Mouse (Mus musculus): ENCODE results near the gene Traip. TPM values are rescaled to one million over a fixed set of nuclear protein-coding genes. Genes with fewer than 3 reads are reported as not detected.

Gene Traip
- polyA plus RNA-seq, 1 experiment from 2014 or later: 12.7 TPM

DNA sequence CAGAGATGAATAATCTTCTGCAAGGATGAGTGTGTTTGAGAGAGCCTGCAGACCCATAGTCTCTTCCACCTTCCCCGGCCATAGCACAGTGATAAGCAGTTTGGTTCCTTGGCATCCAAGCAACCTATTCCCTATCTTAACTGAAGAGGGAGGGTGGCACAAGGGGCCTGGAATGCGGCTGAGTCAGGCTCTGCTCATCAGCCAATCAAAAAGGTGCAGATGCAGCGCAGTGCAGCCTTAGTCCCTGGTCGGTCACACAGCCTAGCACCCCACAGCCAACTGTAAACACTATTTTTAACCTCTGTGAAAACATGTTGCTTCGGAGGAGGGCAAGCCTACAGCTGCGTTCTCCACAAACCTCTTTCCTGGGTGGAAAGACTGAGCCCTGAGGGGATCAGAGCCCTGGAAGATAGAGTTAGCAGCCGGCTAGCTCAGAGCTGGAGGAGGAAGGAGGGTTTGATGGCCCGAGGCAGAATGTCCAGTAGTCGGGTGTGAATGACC lies 23.0 kb upstream of the Traip start:
- Histone ChIP-seq H3K4me3 (ENCODE audit: low read length) (no peak overlapping the region), H3K4me2 (ENCODE audit: low read depth, low read length) (no peak overlapping the region), H3K27me3 (ENCODE audit: control insufficient read depth, insufficient read depth, low read length) (no peaks in the 10 kb centered on the region), H3K36me3 (ENCODE audit: control insufficient read depth, insufficient read depth) (no peaks in the 10 kb centered on the region), H3K27ac (ENCODE audit: low read length) (no peak overlapping the region), H3K9ac (ENCODE audit: low read length) (no peak overlapping the region), H3K4me1 (ENCODE audit: control insufficient read depth, insufficient read depth, low read length) (peaks cover 26% of the 10 kb centered on the region), H3K9me3 (replicated peaks; ENCODE audit: control insufficient read depth, low read length) (no peaks in the 10 kb centered on the region)
- ATAC-seq (replicated peaks; ENCODE audit: extremely low read depth, insufficient read depth, low FRiP score): peak; percentile 69; the same call in 1 of the 2 replicates
- 24% methylated on average over 9 of the region's 9 CpGs for WGBS

DNA sequence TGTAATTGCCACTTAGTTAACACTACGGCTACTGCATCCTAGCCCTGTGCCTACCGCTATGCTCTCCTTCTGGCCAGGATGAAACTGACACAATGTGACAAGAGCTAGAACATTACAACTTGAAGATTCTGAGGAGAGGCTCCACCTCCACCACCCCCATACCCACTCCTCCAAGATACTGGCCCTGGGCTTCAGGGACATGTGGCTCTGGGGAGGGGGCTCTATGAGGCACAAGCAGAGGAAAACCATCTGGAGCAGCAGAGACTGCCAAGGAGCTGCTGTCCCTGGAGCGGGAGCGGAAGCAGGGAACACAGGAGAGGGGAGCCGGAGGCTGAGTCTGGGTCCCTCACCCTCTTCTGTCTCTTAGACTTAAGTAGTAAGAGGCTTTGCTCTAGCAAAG lies 22.2 kb upstream of the Traip start:
- H3K27me3 ChIP-seq (ENCODE audit: control insufficient read depth, insufficient read depth, low read length): no peaks in the 10 kb centered on the region
- no peak overlapping the region for H3K9ac ChIP-seq (ENCODE audit: low read length)
- H3K4me2 ChIP-seq (ENCODE audit: low read depth, low read length): no peak overlapping the region
- H3K27ac ChIP-seq (ENCODE audit: low read length): no peak overlapping the region
- no peaks in the 10 kb centered on the region for H3K36me3 ChIP-seq (ENCODE audit: control insufficient read depth, insufficient read depth)
- no peaks in the 10 kb centered on the region for H3K9me3 ChIP-seq (replicated peaks; ENCODE audit: control insufficient read depth, low read length)
- ATAC-seq (replicated peaks; ENCODE audit: extremely low read depth, insufficient read depth, low FRiP score): no peak
- 72% methylated on average over 5 of the region's 5 CpGs for WGBS
- H3K4me1 ChIP-seq (ENCODE audit: control insufficient read depth, insufficient read depth, low read length): peaks cover 26% of the 10 kb centered on the region
- H3K4me3 ChIP-seq (ENCODE audit: low read length): no peak overlapping the region

DNA sequence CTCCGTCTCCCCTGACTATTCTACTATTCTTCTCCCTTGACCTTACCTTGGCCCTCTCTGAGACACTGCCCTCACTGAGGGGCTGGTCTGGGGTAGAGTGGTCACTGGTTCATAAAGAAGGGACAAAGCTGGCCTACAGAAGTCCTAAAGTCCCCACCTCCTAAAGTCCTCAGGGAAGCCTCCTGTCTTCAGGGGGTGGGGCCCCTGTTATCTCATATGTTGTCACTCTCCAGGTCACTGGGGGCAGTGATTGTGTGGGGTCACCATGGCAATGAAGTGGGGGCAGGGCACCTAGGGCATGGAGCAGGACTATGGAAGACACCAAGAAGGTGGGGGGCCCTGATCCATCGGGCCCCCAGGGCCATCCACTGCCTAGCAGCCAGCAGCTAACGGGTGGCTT lies 21.8 kb upstream of the Traip start, which contains the start of gene Actl11:
TSS of gene Actl11 (plus strand) at position 301 of the 400 bp plus-strand sequence.
- no peak for ATAC-seq (replicated peaks; ENCODE audit: extremely low read depth, insufficient read depth, low FRiP score)
- H3K9ac ChIP-seq (ENCODE audit: low read length): no peak within 1 kb of the TSS
- no peaks in the 10 kb centered on the region for H3K27me3 ChIP-seq (ENCODE audit: control insufficient read depth, insufficient read depth, low read length)
- WGBS: 65% methylated on average over 3 of the region's 3 CpGs
- H3K4me2 ChIP-seq (ENCODE audit: low read depth, low read length): no peak within 1 kb of the TSS
- no peaks in the 10 kb centered on the region for H3K9me3 ChIP-seq (replicated peaks; ENCODE audit: control insufficient read depth, low read length)
- H3K4me1 ChIP-seq (ENCODE audit: control insufficient read depth, insufficient read depth, low read length): peaks cover 26% of the 10 kb centered on the region
- no peaks in the 10 kb centered on the region for H3K36me3 ChIP-seq (ENCODE audit: control insufficient read depth, insufficient read depth)
- H3K4me3 ChIP-seq (ENCODE audit: low read length): no peak within 1 kb of the TSS
- no peak within 1 kb of the TSS for H3K27ac ChIP-seq (ENCODE audit: low read length)

DNA sequence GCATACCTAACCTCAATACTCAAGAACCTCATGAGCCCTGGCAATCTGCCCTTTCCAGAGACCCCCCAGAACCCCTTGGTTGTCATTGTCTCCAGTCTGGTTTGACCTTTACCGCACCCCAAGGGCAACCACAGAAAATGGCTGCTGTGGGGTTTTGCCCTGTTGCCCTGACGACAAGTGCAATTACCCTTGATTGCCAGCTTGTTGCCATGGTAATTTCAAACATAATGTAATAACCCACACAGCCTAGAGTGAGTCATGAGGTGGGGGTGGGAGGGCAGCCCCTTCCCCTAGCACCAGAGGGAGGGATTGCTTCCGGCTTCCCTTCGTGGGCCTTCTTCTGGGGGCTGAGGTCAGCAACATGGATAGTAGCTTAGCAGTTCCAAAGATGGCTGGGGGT lies 17.7 kb upstream of the Traip start:
- H3K27me3 ChIP-seq (ENCODE audit: control insufficient read depth, insufficient read depth, low read length): peaks cover 25% of the 10 kb centered on the region
- 81% methylated on average over 4 of the region's 4 CpGs for WGBS
- H3K4me2 ChIP-seq (ENCODE audit: low read depth, low read length): no peak overlapping the region

DNA sequence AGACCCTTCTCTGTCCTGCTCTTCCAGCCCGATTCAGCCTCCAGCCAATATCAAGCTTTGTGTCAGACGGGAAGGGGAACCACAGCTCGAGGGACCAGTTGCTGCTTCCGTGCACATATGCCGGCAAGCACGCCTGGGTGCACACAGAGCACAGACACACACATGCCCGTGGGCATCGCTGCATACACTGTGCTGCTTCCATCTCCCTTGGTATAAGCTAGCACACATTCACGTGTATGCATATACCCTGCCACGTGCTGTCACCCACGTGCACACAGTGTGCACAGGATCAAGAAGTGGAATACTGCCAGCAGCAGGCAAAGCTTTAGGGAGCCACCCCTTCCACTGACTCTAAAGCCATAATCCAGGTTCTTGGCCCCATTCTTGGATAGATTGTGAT lies 15.8 kb upstream of the Traip start:
- Histone ChIP-seq H3K27ac (ENCODE audit: low read length) (no peak overlapping the region), H3K9ac (ENCODE audit: low read length) (no peak overlapping the region), H3K4me3 (ENCODE audit: low read length) (no peak overlapping the region), H3K27me3 (ENCODE audit: control insufficient read depth, insufficient read depth, low read length) (peaks cover 30% of the 10 kb centered on the region), H3K9me3 (replicated peaks; ENCODE audit: control insufficient read depth, low read length) (no peaks in the 10 kb centered on the region), H3K36me3 (ENCODE audit: control insufficient read depth, insufficient read depth) (no peaks in the 10 kb centered on the region), H3K4me1 (ENCODE audit: control insufficient read depth, insufficient read depth, low read length) (peaks cover 8% of the 10 kb centered on the region), H3K4me2 (ENCODE audit: low read depth, low read length) (no peak overlapping the region)
- 81% methylated on average over 11 of the region's 11 CpGs for WGBS
- ATAC-seq (replicated peaks; ENCODE audit: extremely low read depth, insufficient read depth, low FRiP score): no peak

More for the DNA sequence above, 17.7 kb upstream of the Traip start:
- H3K27ac ChIP-seq (ENCODE audit: low read length): no peak overlapping the region
- no peak overlapping the region for H3K9ac ChIP-seq (ENCODE audit: low read length)
- no peaks in the 10 kb centered on the region for H3K36me3 ChIP-seq (ENCODE audit: control insufficient read depth, insufficient read depth)
- no peak for ATAC-seq (replicated peaks; ENCODE audit: extremely low read depth, insufficient read depth, low FRiP score)
- no peaks in the 10 kb centered on the region for H3K9me3 ChIP-seq (replicated peaks; ENCODE audit: control insufficient read depth, low read length)
- H3K4me1 ChIP-seq (ENCODE audit: control insufficient read depth, insufficient read depth, low read length): peaks cover 15% of the 10 kb centered on the region
- no peak overlapping the region for H3K4me3 ChIP-seq (ENCODE audit: low read length)

DNA sequence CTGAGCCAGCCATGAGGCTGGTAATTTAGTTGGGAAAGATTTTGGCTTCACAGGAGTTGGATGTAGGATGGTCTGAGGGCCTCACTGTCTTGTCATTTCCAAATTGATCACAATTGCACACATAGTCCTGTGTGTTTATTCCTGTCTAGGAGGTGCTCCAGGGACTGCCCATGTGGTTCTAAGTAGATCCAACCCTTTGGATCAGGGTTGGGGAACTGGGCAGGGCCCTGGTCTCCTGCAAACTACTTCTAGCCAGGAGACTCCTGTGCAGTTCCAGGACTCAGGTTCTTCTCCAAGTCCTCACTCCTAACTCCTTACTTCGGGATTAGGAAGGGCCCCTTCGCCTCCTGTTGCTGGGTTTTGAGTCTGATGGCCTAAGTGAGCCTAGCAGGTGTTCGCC lies 14.6 kb upstream of the Traip start, which contains the start of gene Camkv:
TSS of gene Camkv (plus strand) at position 301 of the 400 bp plus-strand sequence.
- ATAC-seq (replicated peaks; ENCODE audit: extremely low read depth, insufficient read depth, low FRiP score): no peak
- Histone ChIP-seq H3K9me3 (replicated peaks; ENCODE audit: control insufficient read depth, low read length) (no peaks in the 10 kb centered on the region), H3K27me3 (ENCODE audit: control insufficient read depth, insufficient read depth, low read length) (peaks cover 30% of the 10 kb centered on the region), H3K9ac (ENCODE audit: low read length) (peak within 1 kb of the TSS; percentile 67), H3K36me3 (ENCODE audit: control insufficient read depth, insufficient read depth) (no peaks in the 10 kb centered on the region), H3K4me3 (ENCODE audit: low read length) (peak within 1 kb of the TSS; percentile 57), H3K4me1 (ENCODE audit: control insufficient read depth, insufficient read depth, low read length) (peaks cover 8% of the 10 kb centered on the region), H3K27ac (ENCODE audit: low read length) (no peak within 1 kb of the TSS), H3K4me2 (ENCODE audit: low read depth, low read length) (peak within 1 kb of the TSS; percentile 88)
- WGBS: 21% methylated on average over 3 of the region's 3 CpGs

DNA sequence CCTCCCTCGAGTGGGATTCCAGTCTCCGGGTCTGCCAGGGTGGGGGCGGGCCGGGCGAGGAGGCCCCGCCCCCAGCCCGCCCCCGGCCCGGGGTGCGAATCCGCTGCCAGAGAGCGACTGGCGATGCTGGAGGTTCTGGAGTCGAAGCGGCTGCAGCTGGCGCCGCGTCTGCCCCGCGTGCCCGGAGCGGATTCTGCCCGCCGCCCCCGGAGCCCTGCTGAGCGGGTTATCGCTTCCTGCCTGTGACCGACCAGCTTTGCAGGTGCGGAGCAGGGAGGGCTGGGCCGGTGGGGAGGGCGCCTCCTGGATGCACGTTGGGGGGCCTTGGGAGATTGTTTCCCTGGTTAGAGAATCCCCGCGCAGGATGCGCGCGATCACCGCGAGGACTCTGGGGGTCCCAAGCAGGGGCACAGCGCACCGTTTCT lies 14.1 kb upstream of the Traip start:
- ATAC-seq (replicated peaks; ENCODE audit: extremely low read depth, insufficient read depth, low FRiP score): 0 out of 2 replicates have a peak, but pooled peaks have one; percentile 28
- peak overlapping the region; percentile 67 for H3K9ac ChIP-seq (ENCODE audit: low read length)
- H3K4me1 ChIP-seq (ENCODE audit: control insufficient read depth, insufficient read depth, low read length): peaks cover 8% of the 10 kb centered on the region
- H3K27me3 ChIP-seq (ENCODE audit: control insufficient read depth, insufficient read depth, low read length): peaks cover 30% of the 10 kb centered on the region
- under 1% methylated on average over 39 of the region's 41 CpGs for WGBS
- peak overlapping the region; percentile 57 for H3K4me3 ChIP-seq (ENCODE audit: low read length)
- H3K4me2 ChIP-seq (ENCODE audit: low read depth, low read length): peak overlapping the region; percentile 88
- H3K27ac ChIP-seq (ENCODE audit: low read length): no peak overlapping the region
- H3K36me3 ChIP-seq (ENCODE audit: control insufficient read depth, insufficient read depth): no peaks in the 10 kb centered on the region
- no peaks in the 10 kb centered on the region for H3K9me3 ChIP-seq (replicated peaks; ENCODE audit: control insufficient read depth, low read length)

DNA sequence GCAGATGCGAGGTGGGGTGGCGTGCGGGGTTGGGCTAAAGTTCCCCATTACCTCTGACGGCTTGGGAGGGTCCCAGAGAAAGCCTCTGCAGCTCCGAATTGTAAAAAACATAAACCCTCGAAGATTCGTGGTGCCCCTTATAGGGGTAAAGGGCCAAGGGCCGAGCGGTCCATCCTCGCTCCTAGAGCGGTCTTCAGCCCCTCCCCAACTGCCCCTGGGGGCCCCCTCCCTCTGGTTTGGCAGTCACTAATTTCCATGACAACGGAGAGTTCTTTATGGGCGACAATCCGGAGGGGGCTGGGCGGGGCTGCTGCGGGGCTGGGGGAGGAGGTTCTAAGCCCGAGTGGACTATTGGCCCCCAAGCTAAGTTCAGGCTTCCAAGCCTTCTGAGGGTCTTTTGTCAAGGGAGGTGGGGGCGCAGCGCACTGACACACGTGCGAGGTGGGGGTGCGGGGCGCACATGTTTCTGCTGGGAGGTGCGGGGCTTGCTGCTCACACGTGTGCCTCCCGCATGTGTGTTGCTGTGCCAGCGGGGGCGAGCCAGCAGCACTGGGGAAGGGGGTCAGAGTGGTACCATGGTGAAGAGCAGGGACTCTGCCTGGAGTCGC lies 13.6 kb upstream of the Traip start:
- peak; percentile 16; the same call in 1 of the 2 replicates for ATAC-seq (replicated peaks; ENCODE audit: extremely low read depth, insufficient read depth, low FRiP score)
- 7% methylated on average over 29 of the region's 29 CpGs for WGBS

DNA sequence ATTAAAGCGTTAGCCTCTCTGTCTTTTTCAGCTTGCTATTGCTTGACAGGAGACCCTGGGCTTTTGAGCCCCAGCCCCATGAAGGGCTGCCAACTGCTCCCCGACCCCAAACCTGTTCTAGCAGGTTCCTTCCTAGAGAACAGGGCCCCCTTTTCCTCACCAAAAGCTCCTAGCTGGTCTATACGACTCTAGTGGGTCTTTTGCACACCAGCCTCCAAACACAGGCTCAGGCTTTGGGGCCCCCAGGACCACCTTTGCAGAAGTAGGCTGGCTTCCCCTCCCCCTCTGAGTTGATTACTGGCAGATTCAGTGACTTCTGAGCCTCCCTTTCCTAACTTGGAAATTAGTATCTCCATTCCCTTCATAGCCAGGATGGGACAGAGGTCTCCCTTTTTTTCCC lies 13.1 kb upstream of the Traip start:
- 27% methylated on average over 3 of the region's 3 CpGs for WGBS
- H3K4me2 ChIP-seq (ENCODE audit: low read depth, low read length): no peak overlapping the region; the same call in 1 of the 2 replicates

More for the DNA sequence above, 13.6 kb upstream of the Traip start:
- no peak overlapping the region for H3K27ac ChIP-seq (ENCODE audit: low read length)
- peak overlapping the region; percentile 57 for H3K4me3 ChIP-seq (ENCODE audit: low read length)
- peak overlapping the region; percentile 67 for H3K9ac ChIP-seq (ENCODE audit: low read length)
- no peaks in the 10 kb centered on the region for H3K36me3 ChIP-seq (ENCODE audit: control insufficient read depth, insufficient read depth)
- no peaks in the 10 kb centered on the region for H3K9me3 ChIP-seq (replicated peaks; ENCODE audit: control insufficient read depth, low read length)
- peak overlapping the region; percentile 88 for H3K4me2 ChIP-seq (ENCODE audit: low read depth, low read length)
- H3K27me3 ChIP-seq (ENCODE audit: control insufficient read depth, insufficient read depth, low read length): peaks cover 30% of the 10 kb centered on the region
- H3K4me1 ChIP-seq (ENCODE audit: control insufficient read depth, insufficient read depth, low read length): peaks cover 8% of the 10 kb centered on the region

More for the DNA sequence above, 13.1 kb upstream of the Traip start:
- Histone ChIP-seq H3K27me3 (ENCODE audit: control insufficient read depth, insufficient read depth, low read length) (peaks cover 30% of the 10 kb centered on the region), H3K27ac (ENCODE audit: low read length) (no peak overlapping the region), H3K4me1 (ENCODE audit: control insufficient read depth, insufficient read depth, low read length) (peaks cover 8% of the 10 kb centered on the region), H3K4me3 (ENCODE audit: low read length) (no peak overlapping the region), H3K9me3 (replicated peaks; ENCODE audit: control insufficient read depth, low read length) (no peaks in the 10 kb centered on the region), H3K9ac (ENCODE audit: low read length) (no peak overlapping the region), H3K36me3 (ENCODE audit: control insufficient read depth, insufficient read depth) (no peaks in the 10 kb centered on the region)
- ATAC-seq (replicated peaks; ENCODE audit: extremely low read depth, insufficient read depth, low FRiP score): no peak
